Mouse (Mus musculus) gastrocnemius, postnatal 25 days (tissue): Measurements from ENCODE around the gene Wdr26. TPM values are rescaled to one million over a fixed set of nuclear protein-coding genes. Genes with fewer than 3 reads are reported as not detected.
A peak's percentile ranks its signal among the peaks of the same experiment; 100 is the strongest.

Experiments used
- DNase-seq: peaks from one replicate; pipeline ENCODE4 v3.0.0; 2022
- total RNA-seq, 2 experiments: library from RNA; stranded (reverse); gene quantifications; 1 replicate in 1 of 2; 2 replicates in 1 of 2; pipeline ENCODE4 v1.2.3; 2021

Gene Wdr26
- total RNA-seq, 2 experiments from 2014 or later = 93.9 to 99.4 TPM

- DNase-seq = no peak
Measured at GRCm38 (mm10) chr1:181168377-181168776, 43.4 kb downstream of the Wdr26 start.

- DNase-seq = no peak
Measured at GRCm38 (mm10) chr1:181167816-181168215, 44.0 kb downstream of the Wdr26 start.

GRCm38 (mm10) chr1:181151541-181151940 lies 60.3 kb downstream of the Wdr26 start:
- no peak for DNase-seq

- DNase-seq = peak; percentile 82
Measured at GRCm38 (mm10) chr1:181150827-181151534, 60.8 kb downstream of the Wdr26 start.

- no peak for DNase-seq
Measured at GRCm38 (mm10) chr1:181150431-181150826, 61.4 kb downstream of the Wdr26 start.

GRCm38 (mm10) chr1:181149373-181150017 lies 62.3 kb downstream of the Wdr26 start:
- no peak for DNase-seq

GRCm38 (mm10) chr1:181148540-181148939 lies 63.3 kb downstream of the Wdr26 start:
- no peak for DNase-seq

GRCm38 (mm10) chr1:181146187-181146586 lies 65.6 kb downstream of the Wdr26 start:
- DNase-seq = no peak

GRCm38 (mm10) chr1:181144966-181145365 lies 66.8 kb downstream of the Wdr26 start:
- no peak for DNase-seq

- DNase-seq = peak; percentile 91
Measured at GRCm38 (mm10) chr1:181143950-181144836, 67.6 kb downstream of the Wdr26 start, which contains the start of the genes Nvl and Cnih4. TSS of gene Nvl (minus strand) at chr1:181144204. TSS of gene Cnih4 (plus strand) at chr1:181144693.

- DNase-seq = no peak
Measured at GRCm38 (mm10) chr1:181143609-181143949, 68.2 kb downstream of the Wdr26 start.

- no peak for DNase-seq
Measured at GRCm38 (mm10) chr1:181138730-181139129, 73.1 kb downstream of the Wdr26 start.

- no peak for DNase-seq
Measured at GRCm38 (mm10) chr1:181131915-181132314, 79.9 kb downstream of the Wdr26 start.

- DNase-seq = no peak
Measured at GRCm38 (mm10) chr1:181126766-181127165, 85.0 kb downstream of the Wdr26 start.

GRCm38 (mm10) chr1:181125916-181126315 lies 85.9 kb downstream of the Wdr26 start:
- DNase-seq = no peak

GRCm38 (mm10) chr1:181124145-181124544 lies 87.7 kb downstream of the Wdr26 start:
- DNase-seq = no peak

Other genes with a start within 250 kb of the Wdr26 start
- gene Ephx1, start 191.1 kb downstream of the Wdr26 start, total RNA-seq = 10 to 100 TPM; 12.0 to 15.4 TPM
- not detected for gene 9130409I23Rik, start 160.8 kb downstream of the Wdr26 start, total RNA-seq
- gene Nvl, start 67.8 kb downstream of the Wdr26 start, total RNA-seq = 1 to 10 TPM; 8.3 to 8.5 TPM
- 10 to 100 TPM; 32.6 to 38.7 TPM for gene Cnih4, start 67.3 kb downstream of the Wdr26 start, total RNA-seq
- gene Cnih3, start 140.6 kb upstream of the Wdr26 start, total RNA-seq = not detected